Mouse (Mus musculus) left cerebral cortex, postnatal 25 days (tissue): ENCODE results near the gene Efcab7. TPM values are rescaled to one million over a fixed set of nuclear protein-coding genes. Genes with fewer than 3 reads are reported as not detected.
A peak's percentile ranks its signal among the peaks of the same experiment; 100 is the strongest.

ENCODE experiments used
- DNase-seq, 2 experiments: peaks; one replicate each; pipeline ENCODE4 v3.0.0; 2022; ENCODE audit warnings: low spot score in 2 of 2, mixed read lengths in 1 of 2
- intact Hi-C: fragments of 180-260 bp; cut with DNase I; formaldehyde crosslinking; loops from one replicate; pipeline ENCODE4 v1.15.1; 2025
- total RNA-seq, 2 experiments: library from RNA; stranded (reverse); gene quantifications; 2 replicates each; pipeline ENCODE4 v1.2.3; 2021

Efcab7 gene
- total RNA-seq: 1 to 10 TPM; 4.4 to 5.5 TPM

DNA sequence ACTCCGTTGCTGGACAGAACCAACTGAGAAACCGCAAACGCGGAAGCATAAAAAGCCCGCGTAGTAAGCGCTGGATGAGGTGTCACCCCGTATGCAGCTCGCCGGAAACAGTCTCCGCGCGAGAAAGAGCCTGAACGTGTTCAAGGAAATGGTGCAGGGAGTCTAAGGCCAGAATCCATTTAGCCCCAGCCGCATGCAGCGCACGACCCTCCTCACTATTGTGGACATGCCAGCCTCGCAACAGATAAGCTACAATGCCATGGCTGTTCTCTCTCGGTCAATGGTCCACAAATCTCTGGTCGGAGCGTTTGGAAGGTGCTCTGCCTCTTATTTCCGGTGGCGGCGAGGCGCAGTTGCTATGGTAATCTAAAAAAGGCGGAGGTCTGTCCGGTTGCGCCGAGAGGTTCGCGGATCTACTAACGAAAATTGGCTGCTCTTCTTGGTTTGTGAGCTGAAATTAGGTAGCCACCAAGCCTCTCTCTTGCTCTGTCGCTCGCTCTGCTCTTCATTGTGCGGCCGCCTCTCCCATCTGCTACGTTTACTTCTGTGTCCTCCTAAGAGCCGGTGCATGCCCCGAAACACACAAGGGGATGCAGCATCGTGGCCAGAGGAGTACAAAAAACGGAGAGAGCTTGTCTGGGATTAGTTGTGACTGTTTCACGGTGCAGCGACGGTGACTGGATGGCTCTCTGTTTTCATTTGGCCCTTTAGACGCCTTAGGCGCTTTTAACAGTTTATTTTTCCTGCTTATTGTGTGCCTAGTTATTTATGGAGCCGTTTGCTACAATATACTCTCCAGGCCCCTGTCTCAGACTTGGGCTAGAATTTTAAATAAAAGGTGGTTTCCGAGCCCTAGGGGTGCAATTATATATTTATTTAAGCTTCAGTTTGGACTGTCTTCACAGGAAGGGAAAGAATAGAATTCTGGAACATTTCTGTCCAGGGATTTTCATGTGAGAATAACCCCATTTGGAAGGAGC, at the start of gene Efcab7:
TSS of gene Efcab7 (plus strand) at position 105 of the 980 bp plus-strand sequence.
- intact Hi-C loops: no loop called here

DNA sequence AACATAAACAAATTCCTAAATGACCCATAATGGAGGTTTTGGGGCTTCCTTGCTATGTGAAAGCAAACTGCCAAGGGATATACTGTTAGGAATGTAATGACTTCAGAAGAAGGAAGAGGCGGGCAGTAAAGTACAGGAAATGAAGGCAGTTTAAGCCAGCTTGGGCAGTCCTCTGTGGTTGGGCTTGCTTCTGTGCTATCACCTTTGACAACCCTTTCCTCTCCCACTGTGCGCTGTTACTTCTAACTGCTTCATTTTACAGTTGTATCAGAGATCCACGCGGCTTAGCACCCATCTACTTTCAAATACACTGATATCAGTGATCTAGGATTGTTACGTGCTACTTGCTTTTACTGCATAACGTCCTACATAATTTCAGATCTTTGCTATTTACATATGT, 36.6 kb upstream of the Efcab7 start:
- intact Hi-C loops: no loop called here

More for the DNA sequence above, at the start of gene Efcab7:
- DNase-seq: peak; percentile 90 to 93

DNA sequence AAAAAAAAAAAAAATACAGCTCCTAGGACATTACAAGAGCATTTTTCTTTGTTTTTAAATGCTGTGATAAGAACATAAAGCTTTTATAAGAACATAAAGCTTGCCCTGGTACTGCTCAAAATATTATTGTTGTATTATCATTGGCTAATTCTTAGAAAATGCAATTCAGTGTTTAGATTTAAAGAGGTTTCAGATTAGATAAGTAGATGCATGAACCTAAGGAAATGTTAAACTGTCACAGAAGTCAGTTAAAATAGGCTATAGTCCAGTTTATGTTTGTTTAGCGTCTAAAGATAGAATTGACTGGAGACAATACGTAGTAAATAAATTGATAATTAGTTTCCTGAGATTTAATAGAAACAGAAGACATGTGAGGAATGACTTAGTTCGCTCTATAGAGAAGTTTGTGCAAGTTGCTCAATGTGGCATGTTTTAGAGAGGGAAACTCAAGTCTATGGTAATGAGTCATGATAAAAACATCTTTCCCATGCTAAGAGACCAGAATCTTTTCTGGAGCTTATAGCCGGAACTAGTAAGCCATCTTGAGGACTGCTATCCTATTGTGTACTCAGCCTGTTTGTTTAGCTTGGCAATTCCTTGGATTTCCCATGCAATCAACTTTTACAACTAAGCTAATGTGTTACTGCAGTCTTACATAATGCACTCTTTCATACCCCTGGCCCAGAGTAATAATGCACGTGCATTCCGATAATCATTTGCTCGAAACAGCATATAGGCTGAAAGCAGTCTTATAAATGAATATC, 12.1 kb upstream of the Efcab7 start:
- intact Hi-C loops: no loop called here
- DNase-seq: no peak

More for the DNA sequence above, 36.6 kb upstream of the Efcab7 start:
- DNase-seq: no peak

DNA sequence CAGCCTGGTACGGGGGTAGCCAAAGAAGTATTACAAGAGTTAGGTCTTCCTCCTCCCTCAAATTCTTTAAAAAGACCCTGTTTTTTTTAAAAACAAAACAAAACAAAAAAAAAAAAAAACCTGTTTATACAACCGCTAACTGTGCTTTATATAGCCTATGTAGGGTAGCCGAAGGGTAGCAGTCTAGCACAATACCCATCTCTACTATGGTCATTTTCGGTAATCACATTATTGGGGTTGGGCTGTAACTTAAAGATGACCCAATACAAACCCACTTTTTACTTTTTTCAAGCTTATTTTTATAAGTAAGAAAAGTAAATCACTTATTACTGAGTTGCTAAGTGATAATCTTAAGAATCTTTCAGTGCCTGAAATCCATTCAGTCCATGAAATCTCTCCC, 661 bp upstream of the Efcab7 start:
- intact Hi-C loops: no loop called here
- no peak for DNase-seq

DNA sequence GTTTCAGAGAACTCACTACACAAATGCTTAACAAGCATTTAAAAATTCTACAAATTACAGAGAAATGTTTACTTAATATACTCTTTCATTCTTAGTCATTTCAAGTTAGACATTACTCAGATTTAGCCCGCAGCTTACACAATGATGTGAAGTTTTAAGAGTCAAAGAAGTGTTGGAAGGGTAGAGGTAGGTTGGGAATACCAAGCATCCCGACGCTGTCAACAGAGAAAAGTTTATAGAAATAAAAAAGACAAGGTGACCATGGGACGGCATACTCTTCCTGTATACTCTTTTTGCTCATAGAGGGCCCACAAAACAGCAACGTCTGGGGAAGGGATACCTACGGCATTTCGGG, 282 bp upstream of the Efcab7 start:
- no peak for DNase-seq
- intact Hi-C loops: no loop called here

DNA sequence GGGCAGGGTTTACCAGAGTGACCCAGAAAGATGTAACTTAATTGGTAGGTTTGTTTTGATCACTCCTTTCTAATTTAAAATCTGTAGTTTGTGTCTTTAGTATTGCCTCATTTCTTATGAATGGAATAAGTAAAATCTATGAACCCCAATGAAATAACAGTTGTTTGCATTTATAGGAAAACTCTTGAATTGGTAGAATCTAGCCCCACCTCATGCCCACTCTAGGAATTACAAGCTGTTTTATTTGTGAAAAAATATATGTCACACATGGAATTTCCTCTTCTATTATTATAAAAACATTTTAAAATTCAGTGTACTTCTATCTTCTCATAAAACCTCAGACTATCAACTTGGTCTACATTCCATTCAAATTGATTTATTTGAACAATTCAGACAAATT, 52.9 kb downstream of the Efcab7 start:
- intact Hi-C loops: no loop called here
- DNase-seq: peak; percentile 17 to 46

DNA sequence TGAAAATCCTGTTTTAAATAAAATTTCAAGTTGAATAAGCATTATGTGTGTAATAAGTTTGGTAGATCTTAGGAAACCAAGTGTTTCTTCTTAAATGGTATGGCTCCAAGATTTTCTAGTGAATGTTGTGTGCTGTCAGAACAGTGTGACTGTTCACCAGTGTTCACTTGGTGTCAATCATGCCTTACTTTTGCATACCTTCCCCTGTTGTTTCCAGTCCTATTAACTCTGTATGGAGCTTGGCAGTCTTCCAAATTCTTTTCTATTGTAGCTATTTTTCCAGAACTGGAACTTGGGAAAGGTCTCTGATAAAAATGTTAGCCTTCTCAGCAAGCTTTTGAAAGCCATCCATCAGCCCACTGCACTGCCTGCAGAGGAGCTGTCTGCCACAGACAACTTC, 53.4 kb downstream of the Efcab7 start:
- intact Hi-C loops: no loop called here
- no peak for DNase-seq

DNA sequence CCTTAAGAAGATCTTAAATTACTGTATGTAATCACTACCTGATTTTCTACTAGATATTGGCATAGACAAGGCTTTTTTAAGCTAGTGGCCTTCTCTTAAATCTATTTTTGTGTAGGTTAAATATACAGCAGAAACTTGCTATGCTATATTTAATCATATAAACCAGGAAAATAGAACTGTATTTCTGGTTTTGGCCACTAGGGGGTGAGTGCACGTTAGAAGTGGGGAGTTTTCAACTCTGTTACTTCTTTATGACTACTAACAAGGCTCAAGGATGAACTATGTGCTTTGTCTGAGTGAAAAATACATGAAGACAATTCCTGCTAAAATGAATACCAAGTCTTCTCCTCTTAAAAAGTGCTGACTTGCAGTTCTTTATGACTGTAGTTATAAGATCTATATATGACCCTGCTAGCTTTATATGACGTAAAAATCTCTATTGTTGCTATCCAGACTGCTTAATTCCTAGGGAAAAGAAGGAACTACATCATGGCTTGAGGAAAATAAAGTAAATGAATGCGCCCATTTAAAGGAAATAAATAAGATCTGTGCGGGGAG, 85.0 kb downstream of the Efcab7 start:
- no peak for DNase-seq
- intact Hi-C loops: no loop called here

DNA sequence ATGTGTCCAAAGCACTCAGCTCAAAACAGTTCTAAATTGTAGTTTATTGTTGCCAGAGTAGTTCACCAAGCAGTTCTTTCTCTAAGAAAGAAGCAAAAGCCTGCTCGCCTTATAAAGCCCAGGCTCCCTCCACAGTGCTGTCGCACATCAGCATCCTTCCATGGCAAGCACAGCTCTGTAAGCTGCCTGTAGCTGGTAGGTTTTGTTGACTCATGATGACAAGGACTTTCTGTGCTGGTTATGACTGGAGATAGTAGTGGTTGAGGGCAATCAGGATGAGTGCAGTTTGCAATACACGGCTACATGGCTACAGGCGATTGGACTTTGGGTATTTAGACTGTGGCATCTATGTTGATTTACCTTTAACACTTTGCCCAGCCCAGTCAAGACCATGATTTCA, 97.4 kb downstream of the Efcab7 start:
- DNase-seq: no peak
- intact Hi-C loops: no loop called here

DNA sequence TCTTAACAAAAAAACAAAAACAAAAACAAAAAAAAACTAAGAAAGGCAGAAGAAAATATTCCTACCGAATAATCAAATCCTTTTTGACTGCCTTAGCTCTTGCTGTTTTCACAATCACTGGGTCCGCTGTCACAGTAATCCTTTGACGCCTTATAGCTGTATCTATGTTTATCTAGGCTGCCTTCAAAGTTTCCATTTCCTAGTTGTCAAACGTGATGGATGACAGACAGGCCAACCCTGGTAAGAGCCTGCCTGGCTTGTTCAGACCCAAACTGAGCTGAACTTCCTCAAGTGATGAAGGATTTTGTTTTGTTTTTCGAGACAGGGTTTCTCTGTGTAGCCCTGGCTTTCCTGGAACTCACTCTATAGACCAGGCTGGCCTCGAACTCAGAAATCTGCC, 99.5 kb downstream of the Efcab7 start:
- intact Hi-C loops: no loop called here
- no peak for DNase-seq

DNA sequence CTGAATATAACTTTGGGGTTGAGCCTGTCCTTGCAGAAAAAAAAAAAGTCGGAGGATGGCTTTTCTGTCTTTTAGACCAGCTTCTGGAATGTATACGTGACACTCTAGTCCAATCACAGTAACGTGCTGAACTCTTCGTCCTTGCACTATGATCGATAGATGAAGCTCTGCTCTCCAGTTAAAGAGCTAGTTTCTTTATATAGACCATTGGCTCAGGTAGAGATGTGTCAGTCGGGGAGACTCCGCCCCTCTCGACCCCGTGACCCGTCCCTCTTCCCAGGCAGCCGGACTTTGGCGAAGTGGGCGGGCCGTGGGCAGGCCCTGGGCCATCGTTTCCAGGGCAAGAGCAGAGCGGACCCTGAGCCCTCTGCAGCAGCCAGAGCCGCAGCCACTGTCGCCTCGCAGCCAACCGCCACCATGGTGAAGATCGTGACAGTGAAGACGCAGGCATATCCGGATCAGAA, 100.2 kb downstream of the Efcab7 start, which contains the start of gene Pgm1:
TSS of gene Pgm1 (plus strand) at position 266 of the 464 bp plus-strand sequence.
- DNase-seq: peak; percentile 70 to 71
- intact Hi-C loops: no loop called here

DNA sequence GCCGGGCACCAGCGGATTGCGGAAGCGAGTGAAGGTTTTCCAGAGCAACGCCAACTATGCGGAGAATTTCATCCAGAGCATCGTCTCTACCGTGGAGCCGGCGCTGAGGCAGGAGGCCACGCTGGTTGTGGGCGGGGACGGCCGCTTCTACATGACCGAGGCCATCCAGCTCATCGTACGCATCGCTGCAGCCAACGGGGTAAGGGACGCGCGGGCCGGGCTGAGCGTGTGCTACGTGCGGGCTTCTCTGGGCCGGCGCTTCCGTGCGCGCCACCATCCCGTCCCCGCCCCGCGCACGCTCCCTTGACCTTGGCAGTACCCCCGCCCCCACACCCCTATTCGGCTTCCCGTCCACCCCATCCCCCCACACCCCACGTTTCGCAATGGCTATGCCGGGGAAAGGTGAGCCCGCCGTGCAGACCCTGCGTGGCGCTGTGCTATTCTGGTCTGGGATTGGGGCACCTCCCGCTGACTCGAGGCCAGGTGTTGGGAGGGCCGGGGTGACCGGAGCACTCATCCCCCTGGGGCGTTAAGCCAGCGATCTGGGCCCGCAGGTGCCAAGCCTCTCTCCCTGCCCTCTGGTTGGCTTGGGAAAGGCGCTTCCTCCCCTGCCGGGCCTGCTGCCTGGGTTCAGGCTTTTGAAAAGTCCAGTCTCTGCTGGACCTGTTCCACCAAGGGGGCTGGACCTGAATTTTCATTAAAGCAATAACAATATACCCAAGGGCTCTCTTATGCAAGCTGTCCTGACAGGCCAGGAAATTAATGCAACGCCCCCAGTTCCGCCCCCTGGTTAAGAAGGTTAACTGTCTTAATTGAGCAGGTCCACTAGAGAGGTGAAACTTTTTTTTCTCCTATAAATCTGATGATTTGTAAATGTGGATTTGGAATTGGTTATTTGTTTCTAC, 100.9 kb downstream of the Efcab7 start, which contains the start of gene Itgb3bp:
TSS of gene Itgb3bp (minus strand) at position 201 of the 905 bp plus-strand sequence.
- DNase-seq: peak; percentile 74 to 77
- intact Hi-C loops: no loop called here

DNA sequence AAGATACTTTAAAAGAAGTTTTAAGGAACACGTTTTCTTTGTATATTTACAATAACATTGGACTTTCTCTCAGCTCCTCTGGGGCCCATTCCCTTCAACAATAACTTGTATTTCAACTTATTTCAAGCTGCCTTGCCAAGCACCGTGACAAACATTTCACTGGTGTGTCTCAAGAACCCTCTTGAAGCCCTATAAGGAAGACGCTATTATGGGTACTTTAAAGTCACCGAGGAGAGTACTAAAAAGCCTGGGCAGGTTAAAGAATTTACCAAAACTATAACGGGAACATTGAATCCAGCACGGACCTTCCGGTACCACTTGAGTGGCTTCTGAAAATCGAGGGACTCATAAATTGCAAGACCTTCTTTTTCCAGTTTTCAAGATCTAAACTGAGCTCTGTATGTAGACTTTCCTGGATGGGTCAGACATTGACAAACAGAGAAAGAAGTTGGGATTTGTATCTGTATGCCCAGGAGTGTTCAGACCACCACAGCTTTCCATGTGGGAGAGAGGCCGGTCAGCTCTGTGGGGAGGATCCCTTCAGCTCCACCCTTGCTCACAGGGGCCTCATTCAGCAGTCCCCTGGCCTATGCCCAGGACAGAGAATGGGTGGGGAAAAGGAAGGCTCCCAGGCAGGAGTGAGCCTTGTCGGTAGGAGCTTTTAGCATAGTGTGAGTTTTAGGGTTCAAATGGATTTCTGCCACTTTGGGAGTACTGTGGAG, 101.7 kb downstream of the Efcab7 start:
- intact Hi-C loops: no loop called here
- DNase-seq: no peak

DNA sequence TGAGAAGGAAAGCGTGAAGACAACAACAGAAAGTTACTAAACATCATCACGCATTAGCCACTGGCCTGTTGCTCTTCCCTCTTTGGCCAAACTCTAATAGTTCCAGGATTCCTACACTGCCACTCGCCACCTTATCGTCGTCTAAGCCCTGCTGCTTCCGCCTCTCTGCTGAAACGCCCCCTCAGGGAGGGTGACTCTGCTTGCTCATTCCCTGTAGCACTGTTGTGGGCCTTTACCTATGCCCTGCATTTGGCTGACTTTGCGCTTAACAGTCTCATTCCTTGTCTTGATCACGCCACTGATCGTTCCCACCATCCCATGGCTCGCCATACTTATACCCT, 102.2 kb downstream of the Efcab7 start:
- no peak for DNase-seq
- intact Hi-C loops: no loop called here

DNA sequence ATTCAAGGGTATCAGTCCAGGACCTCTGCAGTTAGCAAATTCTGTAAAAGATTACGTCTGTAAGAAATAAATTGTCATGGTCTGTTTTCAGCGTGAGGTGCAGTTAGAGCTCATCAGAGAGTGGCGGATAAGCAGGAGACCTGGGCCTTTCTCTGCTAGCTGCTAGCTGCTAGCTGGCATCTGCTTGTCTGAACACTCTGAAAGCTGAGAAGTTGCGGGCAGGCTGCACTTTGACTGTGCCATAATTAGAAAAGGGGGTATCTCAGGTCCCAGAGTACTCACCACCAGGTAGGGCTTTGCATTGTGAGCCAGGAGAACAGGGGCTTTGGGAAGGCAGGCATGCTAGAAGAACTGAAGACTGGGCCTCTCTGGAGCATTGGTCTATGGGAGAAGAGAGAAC, 102.8 kb downstream of the Efcab7 start:
- DNase-seq: no peak
- intact Hi-C loops: no loop called here

DNA sequence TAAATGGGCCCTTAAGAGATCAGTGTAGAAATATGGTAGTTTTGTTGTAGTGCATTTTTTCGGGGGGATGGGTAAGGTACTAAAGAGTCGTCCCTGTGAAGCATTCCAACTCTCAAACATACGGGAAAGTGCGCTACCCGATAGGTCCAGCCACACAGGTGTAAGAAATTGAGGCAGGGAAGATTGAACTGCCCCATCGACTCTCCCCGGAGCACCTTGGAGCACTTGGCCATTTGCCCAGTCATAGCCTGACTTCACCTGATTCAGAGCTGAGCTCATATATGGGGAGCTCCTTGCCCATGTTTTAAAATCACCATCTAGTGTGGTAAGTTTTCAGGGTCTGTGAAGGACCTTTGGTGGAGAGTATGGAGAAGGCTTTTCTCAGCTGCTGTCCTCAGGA, 105.9 kb downstream of the Efcab7 start:
- intact Hi-C loops: no loop called here
- no peak for DNase-seq

DNA sequence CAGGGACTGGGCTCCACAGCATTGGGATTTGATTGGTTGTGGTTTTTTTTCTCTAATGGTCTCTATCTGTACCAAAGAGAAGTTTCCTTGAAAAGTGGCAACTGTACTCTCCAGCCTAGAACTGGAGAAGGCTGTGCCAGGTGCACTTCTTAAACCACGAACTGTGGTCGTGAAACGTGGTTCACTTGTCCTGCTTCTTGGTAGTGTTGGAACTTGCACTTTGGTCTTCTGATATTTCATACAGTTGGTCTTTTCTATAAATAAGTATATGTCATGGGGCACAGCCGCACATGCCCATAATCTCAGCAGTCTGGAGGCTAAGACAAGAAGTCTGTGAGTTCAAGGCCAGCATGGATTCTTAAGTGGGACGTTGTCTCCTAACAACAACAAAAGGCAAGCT, 107.3 kb downstream of the Efcab7 start:
- intact Hi-C loops: no loop called here
- no peak for DNase-seq

DNA sequence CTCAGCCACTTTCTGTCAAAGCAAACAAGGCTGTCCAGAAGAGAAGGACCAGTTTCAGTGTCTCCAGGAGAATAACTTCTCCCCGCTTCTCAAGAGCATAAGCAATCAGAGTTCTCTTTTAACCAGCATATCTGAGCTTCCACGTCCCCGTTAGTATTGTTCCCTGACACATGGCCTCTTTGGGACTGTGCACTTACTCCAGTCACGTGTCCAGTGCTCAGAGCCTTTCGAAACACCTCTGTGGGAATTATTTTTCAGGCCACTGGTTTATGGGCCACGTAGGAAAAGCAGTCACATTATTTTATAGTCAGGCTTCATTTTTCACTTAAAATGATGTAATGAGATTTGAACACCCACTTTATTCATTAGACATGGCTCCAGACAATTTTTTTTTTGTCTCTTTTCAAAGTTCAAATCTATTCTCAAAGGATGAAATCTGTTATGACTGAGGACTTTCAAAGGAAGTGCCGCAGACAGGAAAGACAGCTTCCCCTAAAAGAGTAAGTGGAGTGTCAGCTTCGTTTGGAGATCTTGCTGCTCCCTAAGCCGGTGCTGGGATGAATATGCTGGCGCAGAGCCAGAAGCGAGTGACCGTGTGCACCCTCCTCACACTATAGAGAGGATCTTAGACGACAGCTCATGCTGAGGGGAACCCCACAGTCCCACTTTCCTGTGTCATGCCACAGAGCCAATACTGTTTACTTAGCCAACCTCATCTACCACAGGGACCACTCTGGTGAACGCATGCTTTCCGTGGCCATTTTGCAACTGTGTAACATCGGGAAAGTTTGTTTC, 110.9 kb downstream of the Efcab7 start:
- DNase-seq: no peak
- intact Hi-C loops: no loop called here
